Mouse (Mus musculus) urinary bladder, postnatal 0 days (tissue): ENCODE results near the gene Gm14326. TPM values are rescaled to one million over a fixed set of nuclear protein-coding genes. Genes with fewer than 3 reads are reported as not detected.

Source experiments
- polyA plus RNA-seq: library from polyadenylated mRNA; unstranded; fragments of >200 nt; fragmentation: Nextera tagmentation; extraction: Ambion mirVana; gene quantifications from 2 replicates; pipeline ENCODE4 v1.2.1, GENCODE M21; 2015

Gene Gm14326
- 32.2 and 33.4 TPM in 2 replicates for polyA plus RNA-seq

DNA sequence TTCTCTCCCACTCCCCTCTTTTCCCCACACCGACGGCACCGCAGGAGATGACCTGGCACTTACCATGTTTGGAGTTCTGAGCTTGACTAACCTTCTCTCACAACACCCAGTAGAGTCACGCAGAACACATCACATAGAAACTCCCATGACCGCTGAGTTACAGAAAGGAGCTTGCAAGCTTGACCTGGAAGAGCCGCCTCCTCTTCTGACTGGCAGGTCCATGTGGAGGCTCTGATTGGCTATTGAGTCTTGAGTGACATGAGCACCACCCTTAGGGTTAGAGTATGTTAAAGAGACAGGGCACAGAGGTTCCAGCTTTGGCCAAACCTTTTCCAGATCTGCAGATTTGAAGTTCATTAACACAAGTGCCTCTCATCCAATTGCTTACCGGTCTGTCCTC lies at the start of gene Gm14326:
Gm14326 (minus strand) TSS at position 153 of the 400 bp plus-strand sequence.

DNA sequence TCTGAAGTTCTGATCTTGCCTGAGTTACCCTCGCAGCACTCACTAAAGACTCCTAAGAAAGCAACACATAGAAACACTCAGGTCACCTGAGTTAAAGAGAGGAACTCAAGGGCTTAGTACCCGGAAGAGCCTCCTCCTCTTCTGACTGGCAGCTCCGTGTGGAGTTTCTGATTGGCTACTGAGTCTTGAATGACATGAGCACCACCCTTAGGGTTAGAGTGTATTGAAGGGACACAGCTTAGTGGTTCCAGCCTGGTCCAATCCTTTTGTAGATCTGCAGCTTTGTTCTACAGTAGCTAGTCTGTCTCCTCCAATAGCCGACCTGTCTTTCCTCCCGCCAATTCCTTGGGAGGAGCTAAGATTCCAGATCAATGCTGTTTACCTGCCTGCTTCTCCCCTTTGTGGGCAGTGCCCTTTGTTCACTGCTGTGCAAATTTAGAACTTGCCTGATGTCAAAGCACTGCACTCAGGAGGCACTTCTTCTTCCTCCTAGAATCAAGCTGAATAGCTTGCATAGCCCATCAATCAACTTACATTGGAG lies 31.5 kb downstream of the Gm14326 start, which contains the start of gene Zfp972:
Zfp972 (minus strand) TSS at position 51 of the 541 bp plus-strand sequence.

DNA sequence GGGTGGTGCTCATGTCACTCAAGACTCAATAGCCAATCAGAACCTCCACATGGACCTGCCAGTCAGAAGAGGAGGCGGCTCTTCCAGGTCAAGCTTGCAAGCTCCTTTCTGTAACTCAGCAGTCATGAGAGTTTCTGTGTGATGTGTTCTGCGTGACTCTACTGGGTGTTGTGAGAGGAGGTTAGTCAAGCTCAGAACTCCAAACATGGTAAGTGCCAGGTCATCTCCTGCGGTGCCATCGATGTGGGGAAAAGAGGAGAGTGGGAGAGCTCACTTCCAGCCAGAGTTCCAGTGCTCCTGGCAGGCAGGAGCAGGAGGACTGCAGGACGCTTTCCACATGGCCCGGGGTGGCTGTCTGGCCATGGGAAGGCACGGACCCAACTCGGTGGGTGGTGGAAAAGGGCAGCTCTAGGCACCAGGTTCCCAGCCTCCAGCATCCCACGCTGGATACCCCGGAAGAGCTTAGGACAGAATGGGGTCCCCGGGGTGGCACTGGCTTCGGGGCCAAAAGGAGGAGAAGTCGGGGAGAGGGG lies 60.0 kb downstream of the Gm14326 start, which contains the start of gene Gm14327:
Gm14327 (plus strand) TSS at position 51 of the 533 bp plus-strand sequence.

Other genes with a start within 250 kb of the Gm14326 start
- 6.2 and 7.5 TPM in 2 replicates for gene Gm14322, start 198.0 kb downstream of the Gm14326 start, polyA plus RNA-seq
- gene Gm14325, start 117.0 kb downstream of the Gm14326 start, polyA plus RNA-seq: 38.7 and 39.8 TPM in 2 replicates
- 7.5 and 8.4 TPM in 2 replicates for gene Gm14327, start 60.2 kb downstream of the Gm14326 start, polyA plus RNA-seq
- 0.37 and 0.63 TPM in 2 replicates for gene Zfp972, start 31.7 kb downstream of the Gm14326 start, polyA plus RNA-seq
- gene Zfp971, start 66.0 kb upstream of the Gm14326 start, polyA plus RNA-seq: 16.9 and 18.5 TPM in 2 replicates
- gene Zfp931, start 121.2 kb upstream of the Gm14326 start, polyA plus RNA-seq: 11.5 and 13.2 TPM in 2 replicates
- not detected in 2 replicates for gene Phactr3, start 161.7 kb upstream of the Gm14326 start, polyA plus RNA-seq